Mouse (Mus musculus) myocyte (in vitro differentiated cells): ENCODE results near the gene Paqr4.

Experiments
- E2F4 ChIP-seq: IDR thresholded peaks from one replicate; pipeline ENCODE4 v1.6.1; 2011; ENCODE audit warnings: mild to moderate bottlenecking, control low read depth, moderate library complexity; ENCODE audit not compliant: insufficient read depth
- MAX ChIP-seq: IDR thresholded peaks from one replicate; pipeline ENCODE4 v1.6.1; 2011; ENCODE audit warnings: low read depth, mild to moderate bottlenecking, control low read depth
- POLR2A ChIP-seq: IDR thresholded peaks from one replicate; pipeline ENCODE4 v1.6.1; 2011; ENCODE audit warnings: low read depth, mild to moderate bottlenecking, control low read depth, moderate library complexity; ENCODE audit not compliant: insufficient read length
- POLR2AphosphoS2 ChIP-seq: IDR thresholded peaks from one replicate; pipeline ENCODE4 v1.6.1; 2011; ENCODE audit warnings: low read depth, control low read depth; ENCODE audit not compliant: insufficient read length

GRCm38 (mm10) chr17:23789749-23790268 lies 49.1 kb upstream of the Paqr4 start:
- TF ChIP-seq MAX (no peak), POLR2A (no peak), POLR2AphosphoS2 (no peak), E2F4 (no peak)
